Mouse (Mus musculus) adrenal gland, postnatal 25 days (tissue): ENCODE results near the gene Ap3s2. TPM values are rescaled to one million over a fixed set of nuclear protein-coding genes. Genes with fewer than 3 reads are reported as not detected.

ENCODE experiments used
- DNase-seq: peaks from one replicate; pipeline ENCODE4 v3.0.0; 2021; ENCODE audit warnings: mixed read lengths
- microRNA-seq, 2 experiments: library from miRNA; unstranded; fragments of <30 nt; microRNA quantifications; one replicate each; pipeline ENCODE4 v1.2.0; 2021
- total RNA-seq: library from RNA; stranded (reverse); gene quantifications from 2 replicates; pipeline ENCODE4 v1.2.3, GENCODE M21; 2021

The Ap3s2 gene
- total RNA-seq, 1 experiment from 2014 or later: 34.0 TPM

- no peak for DNase-seq
These were observed 76.2 kb downstream of the Ap3s2 start for GRCm38 (mm10) chr7:79844090-79844802.

GRCm38 (mm10) chr7:79842163-79842562, 78.3 kb downstream of the Ap3s2 start:
- no peak for DNase-seq

- no peak for DNase-seq
These were observed 83.2 kb downstream of the Ap3s2 start for GRCm38 (mm10) chr7:79837247-79837646.

- no peak for DNase-seq
These were observed 85.3 kb downstream of the Ap3s2 start for GRCm38 (mm10) chr7:79835196-79835595.

GRCm38 (mm10) chr7:79832980-79833379, 87.5 kb downstream of the Ap3s2 start:
- DNase-seq: no peak

GRCm38 (mm10) chr7:79831585-79831984, 88.9 kb downstream of the Ap3s2 start:
- no peak for DNase-seq

- no peak for DNase-seq
These were observed 89.3 kb downstream of the Ap3s2 start for GRCm38 (mm10) chr7:79831145-79831544.

GRCm38 (mm10) chr7:79828341-79828740, 92.1 kb downstream of the Ap3s2 start:
- no peak for DNase-seq

Small RNA genes lying within 50 kb of the gene (microRNA-seq; reads per million reads assigned to microRNA genes)
- gene Gm24541: 0 reads per million in 2 experiments

Other genes starting within 250 kb of the Ap3s2 start
- 4.5 and 4.6 TPM in 2 replicates for gene Kif7, start 204.9 kb downstream of the Ap3s2 start, total RNA-seq
- 312 and 334 TPM in 2 replicates for gene Plin1, start 187.7 kb downstream of the Ap3s2 start, total RNA-seq
- gene Pex11a, start 177.5 kb downstream of the Ap3s2 start, total RNA-seq: 42.6 and 59.9 TPM in 2 replicates
- 1.7 and 2.1 TPM in 2 replicates for gene Wdr93, start 177.5 kb downstream of the Ap3s2 start, total RNA-seq
- gene Mesp1, start 126.9 kb downstream of the Ap3s2 start, total RNA-seq: not detected in 2 replicates
- gene Mesp2, start 109.9 kb downstream of the Ap3s2 start, total RNA-seq: 0.30 TPM in 1 of 2 replicates, not detected in the other
- 4.1 and 6.0 TPM in 2 replicates for gene Anpep, start 59.6 kb downstream of the Ap3s2 start, total RNA-seq
- 16.1 and 23.5 TPM in 2 replicates for gene Arpin, start 14.7 kb upstream of the Ap3s2 start, total RNA-seq
- gene Zfp710, start 104.2 kb upstream of the Ap3s2 start, total RNA-seq: 18.5 and 21.4 TPM in 2 replicates
- 152 and 173 TPM in 2 replicates for gene Idh2, start 194.7 kb upstream of the Ap3s2 start, total RNA-seq